Mouse (Mus musculus): ENCODE measurements around the gene Pltp.

DNA sequence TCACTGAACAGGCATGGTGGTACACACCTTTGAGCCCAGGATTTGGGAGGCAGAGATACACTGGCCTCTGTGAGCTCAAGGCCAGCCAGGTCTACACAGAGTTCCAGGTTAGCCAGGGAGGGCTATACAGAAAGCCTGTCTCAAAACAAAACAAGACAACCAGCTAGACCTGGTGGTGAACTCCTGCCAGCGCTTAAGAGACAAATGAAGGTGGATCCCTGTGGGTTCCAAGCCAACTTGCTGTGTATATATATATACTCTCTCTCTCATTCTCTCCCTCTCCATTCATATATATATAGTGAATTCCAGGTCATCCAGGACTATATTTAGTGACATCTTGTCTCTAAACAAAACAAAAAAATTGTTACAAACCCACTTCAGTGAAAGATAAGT lies 53.6 kb downstream of the Pltp start:
- no peak for TF ChIP-seq CTCF (IDR thresholded peaks at IDR 0.05)
- no peak; the same call in 1 of the 2 replicates for TF ChIP-seq EP300 (IDR thresholded peaks at IDR 0.05)
